Mouse (Mus musculus) midbrain, postnatal 0 days (tissue): ENCODE measurements around the gene Slfn8. TPM values are rescaled to one million over a fixed set of nuclear protein-coding genes. Genes with fewer than 3 reads are reported as not detected.
"Not testable (repeated sequence)": the region's sequence is repeated elsewhere in the genome, so short reads cannot be mapped to it uniquely, and the experiment has no call there.

Experiments
- ATAC-seq: fragments of 200-750 bp; cut with Nextera tagmentation; 2 replicates; pipeline ENCODE4 v1.8.0; 2017; ENCODE audit warnings: moderate number of reproducible peaks, mild to moderate bottlenecking, moderate TSS enrichment, moderate library complexity; ENCODE audit not compliant: low FRiP score
- DNase-seq: peaks from one replicate; pipeline ENCODE4 v3.0.0-alpha.2; 2015; ENCODE audit warnings: low spot score
- H3K27ac ChIP-seq: fragments of 300-500 bp; sonication (generic); 2 replicates; pipeline ENCODE4 v1.5.1; 2014; ENCODE audit warnings: low read depth, mild to moderate bottlenecking, low read length, mixed read lengths
- H3K27me3 ChIP-seq: fragments of 300-500 bp; sonication (generic); 2 replicates; pipeline ENCODE4 v1.6.1; 2014; ENCODE audit warnings: low read length, control low read depth, mixed read lengths; ENCODE audit not compliant: insufficient read depth
- H3K36me3 ChIP-seq: fragments of 300-500 bp; sonication (generic); 2 replicates; pipeline ENCODE4 v1.6.1; 2014; ENCODE audit warnings: low read length, control low read depth, mixed read lengths; ENCODE audit not compliant: insufficient read depth
- H3K4me1 ChIP-seq: fragments of 300-500 bp; sonication (generic); 2 replicates; pipeline ENCODE4 v1.6.1; 2014; ENCODE audit warnings: mild to moderate bottlenecking, control low read depth, antibody characterized with exemption, low read length, mixed read lengths; ENCODE audit not compliant: insufficient read depth
- H3K4me2 ChIP-seq: fragments of 300-500 bp; sonication (generic); 2 replicates; pipeline ENCODE4 v1.6.1; 2014; ENCODE audit warnings: low read depth, mild to moderate bottlenecking, low read length, mixed read lengths; ENCODE audit not compliant: poor library complexity, severe bottlenecking
- H3K4me3 ChIP-seq: fragments of 300-500 bp; sonication (generic); 2 replicates; pipeline ENCODE4 v1.5.1; 2014; ENCODE audit warnings: low read depth, mild to moderate bottlenecking, low read length, moderate library complexity
- H3K9ac ChIP-seq: fragments of 300-500 bp; sonication (generic); replicated peaks from 2 replicates; pipeline ENCODE4 v1.6.1; 2014; ENCODE audit warnings: mild to moderate bottlenecking, low read length, moderate library complexity, mixed read lengths; ENCODE audit not compliant: poor library complexity, severe bottlenecking
- H3K9me3 ChIP-seq: fragments of 300-500 bp; sonication (generic); 2 replicates; pipeline ENCODE4 v1.6.1; 2016; ENCODE audit warnings: low read length, control low read depth
- CTCF ChIP-seq: IDR thresholded peaks from 2 replicates; pipeline ENCODE4 v1.5.1; 2016; ENCODE audit warnings: antibody characterized with exemption, mild to moderate bottlenecking
- WGBS: fragments of 180-500 bp; shearing (Covaris S2); extraction: QIAGEN DNeasy Blood & Tissue Kit; methylation state at CpG from one replicate; pipeline ENCODE4 v1.1.7; 2014; 5-methylcytosine and 5-hydroxymethylcytosine counted together
- polyA plus RNA-seq: library from polyadenylated mRNA; unstranded; fragments of >200 nt; fragmentation: Nextera tagmentation; extraction: Ambion mirVana; gene quantifications from 2 replicates; pipeline ENCODE4 v1.2.1, GENCODE M21; 2015
- total RNA-seq: library from RNA; depleted of rRNA; stranded (reverse); fragments of >200 nt; gene quantifications from 2 replicates; pipeline ENCODE4 v1.2.3, GENCODE M21; 2014

The Slfn8 gene
- total and polyA plus RNA-seq, 2 experiments from 2014 or later: 0.15 to 0.16 TPM

GRCm38 (mm10) chr11:83016093-83016492 lies 4.5 kb downstream of the Slfn8 start:
- Histone ChIP-seq H3K27me3 (no peaks in the 10 kb centered on the region), H3K4me1 (no peaks in the 10 kb centered on the region), H3K9ac (no peak overlapping the region), H3K9me3 (no peaks in the 10 kb centered on the region), H3K4me2 (no peak overlapping the region), H3K27ac (no peak overlapping the region), H3K36me3 (no peaks in the 10 kb centered on the region), H3K4me3 (no peak overlapping the region)
- DNase-seq: no peak
- no peak for ATAC-seq
- no peak for TF ChIP-seq CTCF

- Histone ChIP-seq H3K4me2 (no peak overlapping the region), H3K27me3 (no peaks in the 10 kb centered on the region), H3K9ac (no peak overlapping the region), H3K27ac (no peak overlapping the region), H3K4me3 (no peak overlapping the region), H3K4me1 (no peaks in the 10 kb centered on the region), H3K9me3 (no peaks in the 10 kb centered on the region), H3K36me3 (no peaks in the 10 kb centered on the region)
- DNase-seq (no peak), ATAC-seq (no peak)
- 83% methylated on average over 1 of the region's 1 CpGs for WGBS
- no peak for TF ChIP-seq CTCF
Measured at GRCm38 (mm10) chr11:83013356-83013755, 7.3 kb downstream of the Slfn8 start.

GRCm38 (mm10) chr11:82991469-82992166 lies 29.0 kb downstream of the Slfn8 start, which contains the start of gene Slfn9:
Slfn9 (minus strand) TSS chr11:82991830.
- no peaks in the 10 kb centered on the region for H3K9me3 ChIP-seq
- ATAC-seq (no peak), DNase-seq (peak; percentile 28)
- no peak within 1 kb of the TSS for H3K9ac ChIP-seq
- no peak within 1 kb of the TSS for H3K27ac ChIP-seq
- TF ChIP-seq CTCF: no peak
- no peaks in the 10 kb centered on the region for H3K27me3 ChIP-seq
- H3K4me3 ChIP-seq: peak within 1 kb of the TSS; percentile 36
- H3K4me1 ChIP-seq: no peaks in the 10 kb centered on the region
- H3K36me3 ChIP-seq: no peaks in the 10 kb centered on the region
- peak within 1 kb of the TSS; percentile 51 for H3K4me2 ChIP-seq
- 7% methylated on average over 14 of the region's 14 CpGs for WGBS

- not testable (repeated sequence) for H3K9ac ChIP-seq, H3K27ac ChIP-seq, H3K4me1 ChIP-seq, H3K9me3 ChIP-seq, H3K36me3 ChIP-seq, H3K27me3 ChIP-seq, ATAC-seq
- peak overlapping the region; percentile 51 for H3K4me2 ChIP-seq
- 18% methylated on average over 19 of the region's 19 CpGs for WGBS
- peak; percentile 36 for DNase-seq
- peak overlapping the region; percentile 36 for H3K4me3 ChIP-seq
Measured at GRCm38 (mm10) chr11:82990612-82991385, 29.8 kb downstream of the Slfn8 start.

GRCm38 (mm10) chr11:82989357-82989756 lies 31.3 kb downstream of the Slfn8 start:
- H3K9ac ChIP-seq: no peak overlapping the region
- no peaks in the 10 kb centered on the region for H3K27me3 ChIP-seq
- H3K27ac ChIP-seq: no peak overlapping the region
- no peaks in the 10 kb centered on the region for H3K4me1 ChIP-seq
- DNase-seq (no peak), ATAC-seq (no peak)
- 44% methylated on average over 12 of the region's 12 CpGs for WGBS
- H3K4me2 ChIP-seq: no peak overlapping the region
- H3K4me3 ChIP-seq: no peak overlapping the region
- no peaks in the 10 kb centered on the region for H3K36me3 ChIP-seq
- H3K9me3 ChIP-seq: no peaks in the 10 kb centered on the region
- no peak for TF ChIP-seq CTCF

- no peak overlapping the region for H3K9ac ChIP-seq
- no peak overlapping the region for H3K27ac ChIP-seq
- ATAC-seq (no peak), DNase-seq (no peak)
- no peaks in the 10 kb centered on the region for H3K36me3 ChIP-seq
- 91% methylated on average over 6 of the region's 6 CpGs for WGBS
- no peak overlapping the region for H3K4me2 ChIP-seq
- no peaks in the 10 kb centered on the region for H3K4me1 ChIP-seq
- TF ChIP-seq CTCF: no peak
- H3K9me3 ChIP-seq: no peaks in the 10 kb centered on the region
- no peaks in the 10 kb centered on the region for H3K27me3 ChIP-seq
- H3K4me3 ChIP-seq: no peak overlapping the region
Measured at GRCm38 (mm10) chr11:82987621-82988020, 33.0 kb downstream of the Slfn8 start.
